Mouse (Mus musculus): ENCODE measurements around the gene Mns1. TPM values are rescaled to one million over a fixed set of nuclear protein-coding genes. Genes with fewer than 3 reads are reported as not detected.

Gene Mns1
- polyA plus RNA-seq, 1 experiment, result 12.6 TPM

DNA sequence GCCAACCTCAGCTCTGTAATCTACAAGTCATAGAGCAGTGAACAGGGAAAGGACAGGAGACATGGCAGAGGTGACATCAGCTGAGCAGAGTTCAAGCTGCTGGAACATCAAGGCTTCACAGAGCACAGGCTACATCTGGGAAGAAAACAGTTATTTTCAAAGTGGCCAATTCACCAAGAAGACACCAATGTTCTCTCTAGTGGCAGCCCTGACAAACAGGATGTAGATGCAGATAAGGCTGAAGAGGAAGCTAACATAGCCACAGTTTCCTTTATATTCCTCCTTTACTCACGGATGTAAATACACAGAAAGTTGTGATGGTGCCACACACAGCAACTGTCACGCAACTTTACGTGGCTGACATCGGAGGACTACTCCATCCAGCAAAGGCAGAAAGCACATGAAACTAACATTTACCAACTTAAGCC, 28.0 kb downstream of the Mns1 start:
- no peak for TF ChIP-seq EP300 (IDR thresholded peaks at IDR 0.05; ENCODE audit: insufficient read depth, low read depth, low read length)
- no peak for TF ChIP-seq CTCF (IDR thresholded peaks at IDR 0.05; ENCODE audit: low read depth, low read length)
- TF ChIP-seq POLR2A (IDR thresholded peaks at IDR 0.05; ENCODE audit: insufficient read depth, low read length), result no peak
- Histone ChIP-seq H3K9ac (ENCODE audit: low read depth, poor library complexity, severe bottlenecking) (no peak overlapping the region), H3K27ac (ENCODE audit: insufficient read depth, low read length) (no peak overlapping the region), H3K4me1 (ENCODE audit: control insufficient read depth, insufficient read depth, low read length) (no peaks in the 10 kb centered on the region), H3K4me3 (ENCODE audit: low read depth, low read length) (no peak overlapping the region), H3K36me3 (ENCODE audit: control insufficient read depth, insufficient read depth, low read length, poor library complexity, severe bottlenecking) (peaks cover 8% of the 10 kb centered on the region), H3K9me3 (replicated peaks; ENCODE audit: control insufficient read depth, insufficient read depth, low read length, poor library complexity, severe bottlenecking) (no peaks in the 10 kb centered on the region), H3K27me3 (ENCODE audit: control insufficient read depth, insufficient read depth, low read length, poor library complexity, severe bottlenecking) (no peaks in the 10 kb centered on the region)

- H3K27ac ChIP-seq (ENCODE audit: insufficient read depth, low read length), result no peak overlapping the region
- H3K4me3 ChIP-seq (ENCODE audit: low read depth, low read length), result no peak overlapping the region
- no peaks in the 10 kb centered on the region for H3K4me1 ChIP-seq (ENCODE audit: control insufficient read depth, insufficient read depth, low read length)
- H3K9me3 ChIP-seq (replicated peaks; ENCODE audit: control insufficient read depth, insufficient read depth, low read length, poor library complexity, severe bottlenecking), result no peaks in the 10 kb centered on the region
- no peaks in the 10 kb centered on the region for H3K27me3 ChIP-seq (ENCODE audit: control insufficient read depth, insufficient read depth, low read length, poor library complexity, severe bottlenecking)
- TF ChIP-seq EP300 (IDR thresholded peaks at IDR 0.05; ENCODE audit: insufficient read depth, low read depth, low read length) (no peak), CTCF (IDR thresholded peaks at IDR 0.05; ENCODE audit: low read depth, low read length) (peak; percentile 66), POLR2A (IDR thresholded peaks at IDR 0.05; ENCODE audit: insufficient read depth, low read length) (no peak)
- H3K9ac ChIP-seq (ENCODE audit: low read depth, poor library complexity, severe bottlenecking), result no peak overlapping the region
- H3K36me3 ChIP-seq (ENCODE audit: control insufficient read depth, insufficient read depth, low read length, poor library complexity, severe bottlenecking), result peaks cover 7% of the 10 kb centered on the region
Observed at GRCm38 (mm10) chr9:72467551-72468407, 30.0 kb downstream of the Mns1 start.

DNA sequence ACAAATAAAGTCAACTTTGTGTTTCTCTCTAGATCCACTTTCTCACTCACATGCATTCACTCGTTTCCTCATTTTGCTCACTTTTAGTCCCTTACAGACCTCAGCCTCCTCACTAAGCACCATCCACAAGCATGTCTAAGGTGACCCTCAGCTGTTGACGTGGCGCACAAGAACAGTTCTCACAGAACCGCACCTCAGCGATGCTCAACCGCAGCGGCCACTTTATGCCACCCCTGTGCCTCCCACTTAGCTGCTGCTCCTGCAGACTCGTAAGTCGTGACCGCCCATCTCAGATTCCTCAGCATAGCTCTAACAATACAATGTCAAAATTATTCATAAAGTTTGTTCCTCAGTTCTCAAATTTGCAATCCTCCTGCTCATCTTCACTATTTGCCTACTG, 30.8 kb downstream of the Mns1 start:
- peaks cover 15% of the 10 kb centered on the region for H3K36me3 ChIP-seq (ENCODE audit: control insufficient read depth, insufficient read depth, low read length, poor library complexity, severe bottlenecking)

DNA sequence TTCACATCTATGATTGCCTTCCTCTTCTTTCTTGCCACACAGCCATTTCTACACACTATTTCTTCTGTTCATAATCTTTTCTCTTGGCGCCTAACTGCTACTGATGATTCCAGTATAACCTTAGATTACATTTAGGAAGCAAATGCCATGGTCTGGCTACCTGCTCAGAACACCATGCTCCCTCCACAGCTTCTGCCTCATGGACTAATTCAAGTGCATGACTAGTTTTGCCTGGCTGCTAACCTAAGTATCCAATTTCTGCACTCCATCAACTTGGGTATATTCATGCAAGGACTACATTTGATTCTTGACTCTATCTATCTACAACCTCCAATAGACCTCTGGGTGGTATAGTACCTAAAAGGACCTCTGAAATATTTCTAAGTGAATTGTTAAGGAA, 32.0 kb downstream of the Mns1 start:
- Histone ChIP-seq H3K4me1 (ENCODE audit: control insufficient read depth, insufficient read depth, low read length) (no peaks in the 10 kb centered on the region), H3K9ac (ENCODE audit: low read depth, poor library complexity, severe bottlenecking) (no peak overlapping the region), H3K27me3 (ENCODE audit: control insufficient read depth, insufficient read depth, low read length, poor library complexity, severe bottlenecking) (no peaks in the 10 kb centered on the region), H3K27ac (ENCODE audit: insufficient read depth, low read length) (no peak overlapping the region), H3K9me3 (replicated peaks; ENCODE audit: control insufficient read depth, insufficient read depth, low read length, poor library complexity, severe bottlenecking) (no peaks in the 10 kb centered on the region), H3K36me3 (ENCODE audit: control insufficient read depth, insufficient read depth, low read length, poor library complexity, severe bottlenecking) (peaks cover 15% of the 10 kb centered on the region), H3K4me3 (ENCODE audit: low read depth, low read length) (no peak overlapping the region)
- no peak for TF ChIP-seq CTCF (IDR thresholded peaks at IDR 0.05; ENCODE audit: low read depth, low read length)
- TF ChIP-seq EP300 (IDR thresholded peaks at IDR 0.05; ENCODE audit: insufficient read depth, low read depth, low read length), result no peak
- no peak for TF ChIP-seq POLR2A (IDR thresholded peaks at IDR 0.05; ENCODE audit: insufficient read depth, low read length)

More for the DNA sequence above, 30.8 kb downstream of the Mns1 start:
- H3K9me3 ChIP-seq (replicated peaks; ENCODE audit: control insufficient read depth, insufficient read depth, low read length, poor library complexity, severe bottlenecking), result no peaks in the 10 kb centered on the region
- no peak overlapping the region for H3K9ac ChIP-seq (ENCODE audit: low read depth, poor library complexity, severe bottlenecking)
- no peaks in the 10 kb centered on the region for H3K27me3 ChIP-seq (ENCODE audit: control insufficient read depth, insufficient read depth, low read length, poor library complexity, severe bottlenecking)
- no peak overlapping the region for H3K4me3 ChIP-seq (ENCODE audit: low read depth, low read length)
- H3K4me1 ChIP-seq (ENCODE audit: control insufficient read depth, insufficient read depth, low read length), result no peaks in the 10 kb centered on the region
- H3K27ac ChIP-seq (ENCODE audit: insufficient read depth, low read length), result no peak overlapping the region
- TF ChIP-seq EP300 (IDR thresholded peaks at IDR 0.05; ENCODE audit: insufficient read depth, low read depth, low read length), result no peak
- TF ChIP-seq POLR2A (IDR thresholded peaks at IDR 0.05; ENCODE audit: insufficient read depth, low read length), result no peak
- no peak for TF ChIP-seq CTCF (IDR thresholded peaks at IDR 0.05; ENCODE audit: low read depth, low read length)

DNA sequence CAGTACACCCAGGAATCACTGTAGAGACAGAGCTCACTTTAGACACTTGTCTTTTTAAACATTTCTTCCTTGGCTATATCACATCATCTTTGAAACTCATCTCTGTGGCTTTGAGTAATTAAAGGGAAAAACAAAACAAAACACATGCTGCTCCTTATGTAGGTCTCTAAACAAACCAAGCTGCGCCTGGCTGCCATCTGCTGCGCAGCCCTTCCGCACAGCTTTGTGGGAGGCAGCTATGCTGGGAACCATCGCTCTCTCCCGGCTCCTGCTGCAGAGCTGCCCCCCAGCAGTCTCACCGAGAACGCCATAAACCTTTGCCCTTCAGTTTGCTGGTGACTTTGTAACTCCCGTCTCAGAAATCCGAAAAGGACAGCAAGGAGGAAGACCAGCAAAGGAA, 37.7 kb downstream of the Mns1 start:
- no peak overlapping the region for H3K27ac ChIP-seq (ENCODE audit: insufficient read depth, low read length)
- no peak for TF ChIP-seq POLR2A (IDR thresholded peaks at IDR 0.05; ENCODE audit: insufficient read depth, low read length)
- TF ChIP-seq EP300 (IDR thresholded peaks at IDR 0.05; ENCODE audit: insufficient read depth, low read depth, low read length), result no peak
- TF ChIP-seq CTCF (IDR thresholded peaks at IDR 0.05; ENCODE audit: low read depth, low read length), result no peak
- no peak overlapping the region for H3K4me3 ChIP-seq (ENCODE audit: low read depth, low read length)
- no peaks in the 10 kb centered on the region for H3K4me1 ChIP-seq (ENCODE audit: control insufficient read depth, insufficient read depth, low read length)
- H3K9ac ChIP-seq (ENCODE audit: low read depth, poor library complexity, severe bottlenecking), result no peak overlapping the region
- H3K27me3 ChIP-seq (ENCODE audit: control insufficient read depth, insufficient read depth, low read length, poor library complexity, severe bottlenecking), result no peaks in the 10 kb centered on the region
- no peaks in the 10 kb centered on the region for H3K9me3 ChIP-seq (replicated peaks; ENCODE audit: control insufficient read depth, insufficient read depth, low read length, poor library complexity, severe bottlenecking)
- H3K36me3 ChIP-seq (ENCODE audit: control insufficient read depth, insufficient read depth, low read length, poor library complexity, severe bottlenecking), result peaks cover 39% of the 10 kb centered on the region

DNA sequence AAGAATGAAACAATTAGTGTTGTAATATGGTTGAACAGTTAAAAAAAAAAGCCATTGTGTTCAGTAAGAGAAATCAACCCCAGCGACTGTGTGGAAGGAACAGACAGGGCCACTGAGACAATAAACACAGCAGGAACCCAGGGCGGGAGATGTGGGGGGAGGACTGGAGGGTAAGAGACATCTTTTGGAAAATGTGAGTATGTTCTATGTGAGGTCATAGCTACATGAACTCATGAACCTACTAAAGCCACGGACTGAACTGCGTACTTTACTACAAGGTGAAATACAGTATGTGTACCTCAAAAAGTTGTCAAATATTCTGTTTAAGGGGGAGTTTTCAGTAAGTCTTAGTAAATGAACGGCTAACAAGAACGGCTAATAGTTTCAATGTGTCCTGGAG, 39.5 kb downstream of the Mns1 start:
- no peak overlapping the region for H3K4me3 ChIP-seq (ENCODE audit: low read depth, low read length)
- peaks cover 45% of the 10 kb centered on the region for H3K36me3 ChIP-seq (ENCODE audit: control insufficient read depth, insufficient read depth, low read length, poor library complexity, severe bottlenecking)
- H3K9ac ChIP-seq (ENCODE audit: low read depth, poor library complexity, severe bottlenecking), result no peak overlapping the region
- no peaks in the 10 kb centered on the region for H3K27me3 ChIP-seq (ENCODE audit: control insufficient read depth, insufficient read depth, low read length, poor library complexity, severe bottlenecking)
- no peaks in the 10 kb centered on the region for H3K4me1 ChIP-seq (ENCODE audit: control insufficient read depth, insufficient read depth, low read length)
- no peaks in the 10 kb centered on the region for H3K9me3 ChIP-seq (replicated peaks; ENCODE audit: control insufficient read depth, insufficient read depth, low read length, poor library complexity, severe bottlenecking)
- no peak overlapping the region for H3K27ac ChIP-seq (ENCODE audit: insufficient read depth, low read length)
- no peak for TF ChIP-seq CTCF (IDR thresholded peaks at IDR 0.05; ENCODE audit: low read depth, low read length)

Measured in ES-Bruce4 (cell line).